Mouse (Mus musculus) gastrocnemius, postnatal 10 days (tissue): Measurements from ENCODE around the gene 1700113H08Rik. TPM values are rescaled to one million over a fixed set of nuclear protein-coding genes. Genes with fewer than 3 reads are reported as not detected.

Experiments used
- DNase-seq: peaks from one replicate; pipeline ENCODE4 v3.0.0; 2021; ENCODE audit warnings: mixed read lengths
- total RNA-seq, 2 experiments: library from RNA; stranded (reverse); gene quantifications; 2 replicates each; pipeline ENCODE4 v1.2.3; 2021

1700113H08Rik gene
- total RNA-seq, 2 experiments from 2014 or later = 0.35 to 0.61 TPM

DNA sequence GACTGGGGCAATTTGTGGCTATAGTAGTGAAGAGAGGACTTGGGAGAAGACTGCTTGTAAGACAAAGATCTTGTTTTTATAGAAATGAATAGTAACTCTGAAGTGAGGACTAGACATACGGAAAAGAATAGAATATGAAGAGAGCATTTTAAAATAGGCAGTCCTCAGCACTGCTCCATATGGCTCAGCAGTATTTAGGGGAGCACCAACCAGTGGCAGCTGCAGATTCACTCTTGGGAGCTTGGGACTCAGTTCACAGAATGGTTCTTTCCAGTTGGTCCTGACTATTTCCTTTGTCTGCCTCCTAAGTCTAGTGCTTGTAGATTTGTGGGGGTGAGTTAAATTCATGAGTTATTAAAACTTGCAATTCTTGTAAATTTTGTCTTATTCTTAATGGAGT is 151.6 kb downstream of the 1700113H08Rik start:
- no peak for DNase-seq

- no peak for DNase-seq
These were observed 153.2 kb downstream of the 1700113H08Rik start for GRCm38 (mm10) chr10:87211046-87211445.

GRCm38 (mm10) chr10:87212854-87213253 is 155.0 kb downstream of the 1700113H08Rik start:
- DNase-seq = no peak

- DNase-seq = no peak
These were observed 172.4 kb downstream of the 1700113H08Rik start for GRCm38 (mm10) chr10:87230071-87230910.

- DNase-seq = no peak
These were observed 181.6 kb downstream of the 1700113H08Rik start for GRCm38 (mm10) chr10:87239332-87240008.

GRCm38 (mm10) chr10:87271724-87272123 is 213.9 kb downstream of the 1700113H08Rik start:
- DNase-seq = no peak

GRCm38 (mm10) chr10:87272133-87272622 is 214.3 kb downstream of the 1700113H08Rik start:
- DNase-seq = no peak

DNA sequence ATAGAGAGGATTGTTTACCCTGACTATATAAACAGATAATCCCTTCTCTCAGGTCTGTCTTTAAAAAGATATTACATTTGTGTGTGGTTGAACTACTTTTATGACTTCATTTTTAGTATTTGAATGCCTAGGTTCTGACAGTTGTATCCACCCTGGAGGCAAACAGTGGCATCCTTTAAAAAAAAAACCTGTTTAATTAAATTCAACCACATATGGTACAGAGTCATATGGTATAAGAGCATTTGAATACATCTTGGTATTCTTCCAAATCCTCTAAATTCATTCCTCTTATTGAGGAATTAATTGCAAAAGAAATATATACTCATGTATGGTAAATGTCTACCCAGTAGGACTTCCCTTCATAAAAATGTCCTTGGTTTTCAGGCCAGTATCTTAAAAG is 217.2 kb downstream of the 1700113H08Rik start:
- DNase-seq = no peak

Other genes starting within 250 kb of the 1700113H08Rik start
- gene Stab2, start 50.0 kb upstream of the 1700113H08Rik start, total RNA-seq = under 1 TPM; 0.47 to 0.86 TPM